Mouse (Mus musculus) T-helper 17 cell (primary cell): ENCODE measurements around the gene Dmwd.
"Not testable (repeated sequence)": the region's sequence is repeated elsewhere in the genome, so short reads cannot be mapped to it uniquely, and the experiment has no call there.

ENCODE experiments used
- in situ Hi-C, 2 experiments: fragments of 300-600 bp; cut with MboI, MseI; formaldehyde crosslinking; loops; 1 replicate in 1 of 2; 2 replicates in 1 of 2; pipeline ENCODE4 v1.15.1; 2025; ENCODE audit warnings: high pct_unique_total_duplicates in 2 of 2

Dmwd gene

DNA sequence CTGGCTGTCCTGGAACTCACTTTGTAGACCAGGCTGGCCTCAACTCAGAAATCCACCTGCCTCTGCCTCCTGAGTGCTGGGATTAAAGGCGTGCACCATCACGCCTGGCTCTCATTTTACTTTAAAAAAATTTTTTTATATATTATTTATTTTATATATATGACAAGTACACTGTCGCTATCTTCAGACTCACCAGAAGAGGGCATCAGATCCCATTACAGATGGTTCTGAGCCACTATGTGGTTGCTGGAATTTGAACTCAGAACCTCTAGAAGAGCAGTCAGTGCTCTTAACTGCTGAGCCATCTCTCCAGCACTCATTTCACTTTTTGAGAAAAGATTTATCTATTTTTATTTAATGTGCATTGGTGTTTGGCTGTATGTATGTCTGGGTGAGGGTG is 5.0 kb upstream of the Dmwd start:
- in situ Hi-C loops = not testable (repeated sequence)

DNA sequence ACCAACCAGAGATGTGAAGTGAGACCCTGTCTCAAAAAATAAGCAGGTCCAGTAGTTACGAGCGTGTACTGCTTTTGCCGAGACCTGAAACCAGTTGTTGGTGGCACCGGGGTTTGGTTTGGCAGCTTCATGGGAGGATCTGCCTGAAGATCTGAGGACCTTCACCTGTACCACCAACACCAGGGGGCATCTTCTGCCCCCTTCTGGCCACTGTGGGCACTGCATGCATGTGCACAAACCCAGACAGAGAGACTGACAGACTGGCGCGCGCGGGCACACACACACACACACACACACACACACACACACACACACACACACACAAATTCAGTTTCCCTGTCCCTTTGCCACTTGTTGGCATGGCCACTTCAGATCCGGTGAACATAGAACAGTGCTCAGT is 2.5 kb upstream of the Dmwd start:
- in situ Hi-C loops = no loop called here

DNA sequence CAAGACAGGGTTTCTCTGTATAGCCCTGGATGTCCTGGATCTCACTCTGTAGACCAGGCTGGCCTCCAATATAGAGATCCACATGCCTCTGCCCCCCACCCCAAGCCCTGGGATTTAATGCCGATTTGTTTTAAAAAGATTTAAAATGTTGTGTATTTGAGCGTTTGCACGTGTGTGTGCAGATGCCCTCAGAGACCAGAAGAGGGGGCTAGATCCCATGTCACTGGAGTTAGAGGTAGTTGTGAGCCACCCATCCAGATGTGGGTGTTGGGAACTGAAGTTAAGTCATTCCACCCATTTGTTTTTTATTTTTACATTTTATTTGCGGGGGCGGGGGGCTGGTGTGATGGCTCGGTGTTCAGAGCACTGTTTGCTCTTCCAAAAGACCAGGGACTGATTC is 1.5 kb upstream of the Dmwd start:
- in situ Hi-C loops = no loop called here

DNA sequence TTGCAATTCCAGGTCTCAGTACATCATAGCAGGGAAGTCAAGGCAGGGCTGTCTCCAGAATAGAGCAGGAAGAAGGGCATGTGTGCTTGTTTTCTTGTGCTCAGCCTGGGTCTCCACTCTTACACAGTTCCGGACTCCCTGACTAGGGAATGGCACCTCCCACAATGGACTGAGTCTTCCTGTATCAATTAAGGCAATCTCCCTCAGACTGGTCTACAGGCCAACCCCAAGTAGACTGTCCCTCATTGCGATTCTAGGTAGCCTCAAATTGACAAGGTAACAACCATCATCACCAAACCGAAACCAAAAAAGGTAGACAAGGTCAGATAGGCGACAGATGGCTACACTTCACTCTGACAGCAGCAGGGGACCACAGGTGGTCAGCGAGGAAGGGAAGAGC is 796 bp upstream of the Dmwd start:
- in situ Hi-C loops = no loop called here

DNA sequence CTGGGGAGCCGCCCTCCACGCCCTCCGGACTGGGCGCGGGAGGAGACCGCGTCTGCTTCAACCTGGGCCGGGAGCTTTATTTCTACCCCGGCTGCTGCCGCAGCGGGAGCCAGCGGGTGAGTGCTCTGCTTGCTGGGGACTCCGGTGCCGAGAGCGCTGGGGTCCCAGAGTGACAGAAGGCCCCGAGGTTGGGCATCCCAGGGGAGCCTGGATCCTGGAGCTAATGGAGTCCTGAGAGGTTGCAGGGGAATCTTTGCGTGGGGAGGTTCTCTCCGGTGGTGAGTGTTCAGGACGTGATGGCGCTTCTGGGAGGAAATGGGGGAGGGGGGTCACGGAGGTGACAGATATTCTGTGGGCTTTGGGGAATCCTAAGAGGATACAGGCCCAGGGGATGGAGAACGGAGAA is 562 bp downstream of the Dmwd start:
- in situ Hi-C loops = no loop called here

DNA sequence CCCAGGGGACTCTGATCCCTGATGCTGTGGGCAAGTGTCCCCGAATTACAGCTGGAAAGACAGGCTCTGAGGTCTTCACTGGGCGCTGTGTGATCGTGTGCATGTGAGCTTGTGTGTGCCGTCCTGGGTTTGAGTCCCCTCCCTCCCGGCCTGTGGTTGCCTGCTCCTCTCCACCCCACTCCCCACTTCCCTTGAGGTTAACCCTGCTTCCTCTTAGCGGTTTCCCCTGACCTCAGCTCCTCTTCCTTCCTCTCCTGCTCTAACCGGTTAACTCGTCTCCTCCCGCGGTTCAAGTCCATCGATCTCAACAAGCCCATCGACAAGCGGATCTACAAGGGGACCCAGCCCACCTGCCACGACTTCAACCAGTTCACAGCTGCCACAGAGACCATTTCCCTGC is 1.7 kb downstream of the Dmwd start:
- in situ Hi-C loops = no loop called here

DNA sequence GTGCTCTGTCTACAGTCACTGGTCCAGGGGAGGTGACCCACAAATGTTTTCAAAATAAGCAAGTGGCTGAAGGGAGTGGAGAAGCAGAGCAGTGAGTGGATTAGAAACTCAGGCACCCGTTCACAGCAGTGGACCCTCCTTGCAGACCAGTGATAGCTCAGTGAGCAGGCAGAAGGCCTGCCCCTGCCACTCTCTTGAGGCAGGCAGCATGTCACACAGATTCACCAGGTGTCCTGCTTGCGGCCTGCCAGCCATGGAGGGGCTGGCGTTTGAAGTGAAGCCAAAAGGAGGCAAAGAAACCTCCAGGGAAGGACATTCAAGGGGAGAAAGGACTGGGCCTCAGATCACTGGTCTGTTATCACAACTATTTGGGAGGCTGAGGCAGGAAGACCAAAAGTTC is 2.7 kb downstream of the Dmwd start:
- in situ Hi-C loops = no loop called here

DNA sequence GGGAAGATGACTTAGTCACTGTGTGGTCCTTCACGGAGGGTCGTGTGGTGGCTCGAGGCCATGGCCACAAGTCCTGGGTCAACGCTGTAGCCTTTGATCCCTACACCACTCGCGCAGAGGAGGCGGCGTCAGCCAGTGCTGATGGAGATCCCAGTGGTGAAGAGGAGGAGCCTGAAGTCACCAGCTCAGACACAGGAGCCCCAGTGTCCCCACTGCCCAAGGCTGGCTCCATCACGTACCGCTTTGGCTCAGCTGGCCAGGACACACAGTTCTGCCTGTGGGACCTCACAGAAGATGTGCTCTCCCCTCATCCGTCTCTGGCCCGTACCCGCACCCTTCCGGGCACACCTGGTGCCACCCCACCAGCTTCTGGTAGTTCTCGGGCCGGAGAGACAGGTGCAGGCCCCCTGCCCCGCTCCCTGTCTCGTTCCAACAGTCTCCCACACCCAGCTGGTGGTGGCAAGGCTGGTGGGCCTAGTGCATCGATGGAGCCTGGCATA is 4.5 kb downstream of the Dmwd start:
- in situ Hi-C loops = no loop called here

DNA sequence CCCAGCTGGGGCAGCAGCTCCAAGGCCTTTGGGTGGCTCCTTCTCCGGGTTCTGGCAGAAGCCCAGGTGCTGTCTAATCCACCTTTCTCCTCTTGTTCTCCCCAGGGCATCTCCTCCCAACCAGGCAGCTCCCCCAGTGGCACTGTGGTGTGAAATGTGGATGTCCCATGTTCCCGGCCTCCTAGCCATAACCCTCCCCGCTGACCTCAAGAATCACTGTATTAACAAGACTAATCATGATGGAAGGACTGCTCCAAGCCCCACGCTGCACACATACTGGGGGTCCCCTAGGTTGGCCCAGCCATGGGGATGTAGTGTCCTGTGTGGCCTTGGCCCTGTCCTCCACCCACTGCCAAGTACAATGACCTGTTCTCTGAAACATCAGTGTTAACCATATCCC is 6.1 kb downstream of the Dmwd start:
- in situ Hi-C loops = no loop called here

DNA sequence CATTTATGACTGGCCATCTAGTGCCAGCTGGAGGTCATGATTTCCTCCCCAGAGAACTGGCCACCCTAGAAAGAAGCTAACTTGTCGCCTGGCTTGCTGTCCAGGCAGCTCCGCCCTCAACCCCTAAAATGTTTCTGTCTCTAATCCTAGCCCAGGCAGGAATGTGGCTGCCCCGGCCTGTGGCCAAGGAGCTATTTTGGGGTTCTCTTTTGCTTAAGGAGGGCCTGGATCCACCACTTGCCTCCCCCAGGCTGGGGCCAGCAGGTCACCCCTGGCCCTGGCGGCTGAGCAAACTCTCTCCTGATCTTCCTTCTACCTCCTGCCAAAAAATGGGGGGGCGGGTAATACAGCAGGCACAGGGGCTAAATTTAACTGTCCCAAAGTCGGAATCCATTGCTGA is 7.1 kb downstream of the Dmwd start:
- in situ Hi-C loops = no loop called here

DNA sequence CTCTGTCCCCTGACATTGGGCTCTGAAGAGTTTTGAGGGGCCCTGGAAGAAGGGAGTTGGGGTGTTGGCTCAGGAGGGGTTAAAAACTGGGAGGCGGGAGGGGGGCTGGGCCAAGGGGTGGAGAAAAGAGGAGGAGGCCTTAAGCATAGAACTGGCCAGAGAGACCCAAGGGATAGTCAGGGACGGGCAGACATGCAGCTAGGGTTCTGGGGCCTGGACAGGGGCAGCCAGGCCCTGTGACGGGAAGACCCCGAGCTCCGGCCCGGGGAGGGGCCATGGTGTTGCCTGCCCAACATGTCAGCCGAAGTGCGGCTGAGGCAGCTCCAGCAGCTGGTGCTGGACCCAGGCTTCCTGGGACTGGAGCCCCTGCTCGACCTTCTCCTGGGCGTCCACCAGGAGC is 7.7 kb downstream of the Dmwd start, which contains the start of gene Dmpk:
Gene Dmpk, plus strand, starts transcription at position 149 of the 400 bp plus-strand sequence.
- in situ Hi-C loops = no loop called here

DNA sequence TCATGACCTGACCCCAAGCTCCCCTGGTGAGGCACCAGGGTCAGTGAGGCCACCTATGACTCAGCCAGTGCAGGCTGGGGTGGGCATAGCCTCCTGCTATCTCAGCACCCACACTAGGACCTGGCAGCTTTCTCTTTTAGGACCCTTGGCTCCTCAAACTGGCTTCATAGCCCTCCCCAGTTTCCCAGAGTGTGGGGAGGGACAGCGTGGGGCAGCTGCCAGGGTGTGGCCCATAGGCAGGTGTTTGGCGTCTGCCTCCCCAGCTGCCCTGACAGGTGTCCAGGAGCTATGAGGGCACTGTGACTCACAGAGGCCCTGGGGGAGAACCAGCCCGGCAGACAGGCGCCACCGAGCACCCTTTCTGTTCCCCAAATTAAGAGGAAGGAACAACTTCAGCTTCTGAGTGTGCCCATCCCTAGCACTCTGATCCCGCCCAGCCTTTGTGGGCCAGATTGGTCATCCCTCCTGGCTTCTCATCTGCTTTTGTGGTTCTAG is 8.3 kb downstream of the Dmwd start:
- in situ Hi-C loops = no loop called here

DNA sequence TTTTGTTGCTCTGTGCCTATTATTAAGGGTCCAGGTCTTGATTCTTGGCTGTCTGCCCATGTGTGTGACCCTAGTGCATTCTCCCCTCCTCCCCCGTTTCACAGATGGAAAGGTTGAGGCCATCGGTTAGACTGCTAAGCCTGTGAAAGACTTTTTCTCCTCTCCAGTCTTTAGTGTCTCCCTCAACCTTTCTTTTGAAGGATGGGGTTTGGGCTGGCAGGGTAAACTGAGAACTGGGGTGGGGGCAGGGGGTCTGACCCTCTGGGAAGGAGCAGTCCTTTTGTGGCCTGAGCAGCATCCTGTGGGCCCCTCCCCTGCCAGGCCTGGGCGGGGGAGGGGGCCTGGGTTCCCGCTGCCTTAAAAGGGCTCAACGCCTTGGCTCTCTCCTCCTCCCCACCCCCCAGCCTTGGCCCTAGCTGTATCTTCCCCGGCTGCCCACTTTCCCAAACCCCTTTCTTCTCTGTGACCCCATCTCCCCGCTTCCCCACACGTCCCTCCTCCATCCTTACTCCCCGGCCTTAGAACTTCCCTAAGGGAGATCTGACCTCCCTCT is 9.0 kb downstream of the Dmwd start:
- in situ Hi-C loops = no loop called here

DNA sequence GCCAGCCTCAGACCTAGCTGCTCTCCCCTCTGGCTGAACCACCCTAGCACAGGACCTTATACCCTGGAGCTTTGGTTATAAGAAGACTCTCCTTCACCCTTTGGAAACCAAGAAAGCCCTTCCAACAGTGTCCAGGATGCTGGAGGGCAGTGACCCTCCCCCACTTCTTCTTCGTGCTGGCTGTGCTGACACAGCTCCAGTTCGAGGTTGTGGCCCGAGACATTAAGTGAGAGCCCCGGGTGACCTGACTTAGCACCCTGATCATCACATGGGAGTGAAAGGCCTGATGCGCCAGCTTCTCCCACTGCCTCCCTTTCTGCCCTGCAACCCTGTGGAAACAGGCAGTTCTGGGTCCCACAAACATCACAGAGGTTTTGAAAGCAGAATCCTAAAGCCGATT is 9.5 kb downstream of the Dmwd start:
- in situ Hi-C loops = no loop called here

DNA sequence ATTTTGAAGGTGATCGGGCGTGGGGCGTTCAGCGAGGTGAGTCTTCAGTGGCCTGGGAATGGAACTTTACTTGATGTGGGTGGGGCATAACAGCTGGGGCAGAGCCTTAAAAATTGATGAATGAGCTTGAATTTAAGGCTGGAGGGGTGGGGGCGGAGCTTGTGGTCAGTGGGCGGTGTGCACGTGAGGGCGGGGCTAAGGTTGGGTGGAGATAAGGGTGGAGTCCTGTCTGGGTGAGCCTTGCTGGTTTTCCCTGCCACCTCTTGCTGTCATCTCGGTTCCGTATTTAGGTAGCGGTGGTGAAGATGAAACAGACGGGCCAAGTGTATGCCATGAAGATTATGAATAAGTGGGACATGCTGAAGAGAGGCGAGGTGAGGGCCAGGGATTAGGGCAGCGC is 10.0 kb downstream of the Dmwd start:
- in situ Hi-C loops = no loop called here

DNA sequence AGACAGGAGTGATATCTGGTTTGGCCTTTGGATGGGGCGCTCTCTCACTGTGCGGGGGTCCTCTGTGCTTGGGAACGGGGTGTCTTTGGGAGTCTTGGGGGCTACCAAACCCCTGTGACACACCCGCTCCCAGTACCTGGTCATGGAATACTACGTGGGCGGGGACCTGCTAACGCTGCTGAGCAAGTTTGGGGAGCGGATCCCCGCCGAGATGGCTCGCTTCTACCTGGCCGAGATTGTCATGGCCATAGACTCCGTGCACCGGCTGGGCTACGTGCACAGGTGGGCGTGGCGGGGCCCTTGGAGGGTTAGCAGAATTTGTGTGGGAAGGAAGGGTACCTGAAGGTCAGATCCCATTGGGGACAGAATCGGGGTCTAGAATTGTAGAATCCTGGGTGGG is 10.7 kb downstream of the Dmwd start:
- in situ Hi-C loops = no loop called here

DNA sequence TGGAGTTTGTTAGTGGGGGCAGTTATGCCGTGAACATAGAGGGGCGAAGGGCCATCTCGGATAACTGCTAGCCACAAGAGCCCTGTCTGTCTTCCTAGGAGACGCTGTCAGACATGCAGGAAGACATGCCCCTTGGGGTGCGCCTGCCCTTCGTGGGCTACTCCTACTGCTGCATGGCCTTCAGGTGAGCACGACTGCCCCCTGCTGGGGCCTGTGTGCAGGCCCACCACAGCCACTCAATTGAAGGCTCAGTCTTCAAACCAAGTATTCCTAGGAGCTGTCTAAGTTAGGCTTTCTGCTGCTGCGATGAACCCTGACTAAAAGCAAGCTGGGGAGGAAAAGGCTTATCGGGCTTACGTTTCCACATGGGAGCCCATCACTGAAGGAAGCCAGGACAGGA is 12.8 kb downstream of the Dmwd start:
- in situ Hi-C loops = no loop called here

DNA sequence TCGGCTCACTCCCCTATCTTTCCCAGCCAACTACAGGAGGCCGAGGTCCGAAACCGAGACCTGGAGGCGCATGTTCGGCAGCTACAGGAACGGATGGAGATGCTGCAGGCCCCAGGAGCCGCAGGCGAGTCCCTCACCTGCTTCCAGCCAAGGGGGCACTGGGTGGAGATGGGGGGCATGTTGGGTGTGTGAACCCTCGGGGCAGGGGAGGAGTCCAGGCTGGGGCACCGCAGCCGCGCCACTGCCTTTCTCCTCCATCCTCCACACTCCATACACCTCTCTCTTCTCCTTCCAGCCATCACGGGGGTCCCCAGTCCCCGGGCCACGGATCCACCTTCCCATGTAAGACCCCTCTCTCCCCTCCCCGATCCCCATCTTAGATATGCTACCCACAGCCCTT is 15.9 kb downstream of the Dmwd start:
- in situ Hi-C loops = no loop called here

DNA sequence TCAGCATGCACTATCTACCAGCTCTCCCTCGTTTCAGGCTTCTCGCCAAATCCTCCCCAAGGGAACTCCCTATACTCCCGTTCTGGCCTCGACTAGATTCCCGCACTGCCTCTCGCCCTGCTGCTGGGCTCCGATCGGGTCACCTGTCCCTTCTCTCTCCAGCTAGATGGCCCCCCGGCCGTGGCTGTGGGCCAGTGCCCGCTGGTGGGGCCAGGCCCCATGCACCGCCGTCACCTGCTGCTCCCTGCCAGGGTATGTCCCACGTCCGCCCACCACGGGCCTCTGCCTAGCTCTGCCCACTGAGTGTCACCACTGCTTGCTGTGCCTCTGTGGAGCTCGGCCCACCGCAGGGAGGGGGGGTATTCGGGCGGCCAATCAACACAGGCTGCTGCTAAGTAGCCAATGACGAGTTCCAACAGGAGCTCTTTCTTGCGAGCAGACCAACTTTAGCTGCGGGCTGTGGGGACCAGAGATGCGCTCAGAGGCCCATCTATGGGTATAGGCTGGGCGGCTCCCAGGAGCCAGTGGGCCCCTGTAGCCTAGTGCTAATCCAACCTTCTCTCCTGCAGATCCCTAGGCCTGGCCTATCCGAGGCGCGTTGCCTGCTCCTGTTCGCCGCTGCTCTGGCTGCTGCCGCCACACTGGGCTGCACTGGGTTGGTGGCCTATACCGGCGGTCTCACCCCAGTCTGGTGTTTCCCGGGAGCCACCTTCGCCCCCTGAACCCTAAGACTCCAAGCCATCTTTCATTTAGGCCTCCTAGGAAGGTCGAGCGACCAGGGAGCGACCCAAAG is 16.6 kb downstream of the Dmwd start:
- in situ Hi-C loops = no loop called here

DNA sequence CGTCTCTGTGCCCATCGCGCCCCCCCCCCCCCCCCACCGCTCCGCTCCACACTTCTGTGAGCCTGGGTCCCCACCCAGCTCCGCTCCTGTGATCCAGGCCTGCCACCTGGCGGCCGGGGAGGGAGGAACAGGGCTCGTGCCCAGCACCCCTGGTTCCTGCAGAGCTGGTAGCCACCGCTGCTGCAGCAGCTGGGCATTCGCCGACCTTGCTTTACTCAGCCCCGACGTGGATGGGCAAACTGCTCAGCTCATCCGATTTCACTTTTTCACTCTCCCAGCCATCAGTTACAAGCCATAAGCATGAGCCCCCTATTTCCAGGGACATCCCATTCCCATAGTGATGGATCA is 17.1 kb downstream of the Dmwd start:
- in situ Hi-C loops = no loop called here

DNA sequence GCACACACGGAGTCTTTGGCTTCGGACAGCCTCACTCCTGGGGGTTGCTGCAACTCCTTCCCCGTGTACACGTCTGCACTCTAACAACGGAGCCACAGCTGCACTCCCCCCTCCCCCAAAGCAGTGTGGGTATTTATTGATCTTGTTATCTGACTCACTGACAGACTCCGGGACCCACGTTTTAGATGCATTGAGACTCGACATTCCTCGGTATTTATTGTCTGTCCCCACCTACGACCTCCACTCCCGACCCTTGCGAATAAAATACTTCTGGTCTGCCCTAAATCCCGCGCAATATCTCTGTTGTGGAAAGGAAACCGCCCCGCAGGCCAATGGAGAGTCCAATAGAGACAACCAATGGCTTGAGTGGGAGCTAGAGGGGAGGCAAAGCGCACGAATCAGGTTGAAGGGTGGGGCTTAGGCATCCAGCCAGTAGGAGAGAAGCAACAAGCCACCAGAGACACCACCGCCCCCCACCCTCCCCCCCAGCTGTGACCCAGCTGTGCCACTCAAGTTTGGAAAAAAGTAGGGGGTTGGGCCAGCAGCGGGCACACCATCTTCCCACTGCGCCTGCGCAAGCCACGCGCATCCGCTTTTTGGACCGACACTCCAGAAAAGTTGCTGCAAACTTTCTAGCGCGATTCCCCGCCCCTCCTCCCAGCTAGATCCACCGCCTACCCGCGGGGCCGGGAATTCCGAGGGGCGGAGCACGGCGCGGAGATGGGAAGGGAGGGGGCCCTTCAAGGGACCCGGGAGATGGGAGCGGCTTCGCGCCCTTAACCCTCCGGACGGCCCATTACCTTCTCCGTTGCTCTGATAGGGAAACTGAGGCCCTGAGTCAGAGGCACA is 17.7 kb downstream of the Dmwd start:
- in situ Hi-C loops = no loop called here

DNA sequence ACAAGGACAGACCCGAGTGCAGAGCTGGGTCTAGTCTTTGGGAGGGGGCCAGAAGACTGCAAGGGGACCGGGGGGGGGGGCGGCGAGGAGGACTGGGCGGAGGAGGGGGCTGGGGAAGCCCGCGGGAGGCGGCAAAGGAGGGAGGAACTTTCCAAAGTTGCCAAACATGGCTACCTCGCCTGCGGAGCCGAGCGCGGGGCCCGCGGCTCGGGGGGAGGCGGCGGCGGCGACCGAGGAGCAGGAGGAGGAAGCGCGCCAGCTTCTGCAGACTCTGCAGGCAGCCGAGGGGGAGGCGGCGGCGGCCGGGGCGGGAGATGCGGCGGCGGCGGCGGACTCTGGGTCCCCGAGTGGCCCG is 18.4 kb downstream of the Dmwd start, which contains the start of gene Six5:
Gene Six5, plus strand, starts transcription at position 124 of the 355 bp plus-strand sequence.
- in situ Hi-C loops = no loop called here
